Mouse (Mus musculus) T-cell, adult 2 months (primary cell): ENCODE results near the gene Ptpn11.

ENCODE experiments used
- DNase-seq: peaks from one replicate; pipeline ENCODE4 v3.0.0; 2022; ENCODE audit warnings: low spot score

Ptpn11 gene

DNA sequence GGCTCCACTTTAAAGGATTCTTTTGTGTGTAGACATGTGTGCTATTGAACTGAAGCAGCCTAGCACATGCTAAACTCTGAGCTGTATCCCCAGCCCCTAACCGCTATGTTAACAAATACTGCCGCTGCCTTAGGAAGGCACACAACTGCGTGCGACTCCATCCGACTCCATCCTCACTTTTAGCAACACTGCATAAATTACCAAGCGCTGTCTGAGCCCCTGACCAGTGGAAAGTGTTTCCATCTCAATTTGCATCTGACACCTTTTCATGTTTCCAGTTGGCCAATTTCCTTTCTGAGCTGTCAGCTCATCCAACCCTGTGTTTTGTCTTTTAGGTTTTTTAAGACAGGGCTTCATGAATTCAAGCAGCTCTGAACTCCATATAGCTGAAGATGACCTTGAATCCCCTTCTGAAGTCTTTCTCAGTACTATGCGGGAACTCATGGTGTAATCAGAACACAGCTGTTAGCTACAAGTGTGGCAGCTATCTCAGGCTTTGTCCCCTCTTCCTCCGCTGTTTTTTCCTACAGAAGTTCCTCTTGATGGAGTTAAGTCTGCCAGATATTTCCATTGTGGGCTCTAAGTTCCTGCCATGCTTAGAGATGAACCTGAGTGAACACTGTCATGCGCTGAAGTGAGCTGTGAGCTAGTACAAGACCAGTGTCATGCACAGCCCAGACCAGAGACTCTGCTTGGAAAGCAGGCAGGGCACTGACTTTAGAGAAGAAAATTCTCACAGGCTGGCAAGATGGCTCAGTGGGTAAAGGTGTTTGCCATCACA, 11.9 kb downstream of the Ptpn11 start:
- DNase-seq: no peak

DNA sequence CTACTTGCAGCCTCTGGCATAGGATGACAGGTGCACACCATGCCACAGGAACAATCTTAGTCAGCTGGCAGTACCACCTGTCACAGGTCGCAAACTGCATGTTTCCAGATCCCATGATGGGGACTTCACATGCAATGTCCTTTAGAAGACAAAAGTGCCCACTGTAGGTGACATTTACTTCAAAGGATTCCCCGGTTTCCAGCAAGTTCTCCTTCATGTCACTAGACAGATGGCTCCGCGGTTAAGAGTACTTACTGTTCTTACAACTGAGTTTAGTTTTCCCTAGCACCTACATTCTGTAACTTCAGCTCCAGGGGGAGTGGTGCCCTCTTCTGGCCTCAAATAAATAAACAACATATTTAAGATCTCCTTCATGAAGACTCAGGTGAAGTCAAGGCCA, 18.4 kb downstream of the Ptpn11 start:
- DNase-seq: peak; percentile 3

DNA sequence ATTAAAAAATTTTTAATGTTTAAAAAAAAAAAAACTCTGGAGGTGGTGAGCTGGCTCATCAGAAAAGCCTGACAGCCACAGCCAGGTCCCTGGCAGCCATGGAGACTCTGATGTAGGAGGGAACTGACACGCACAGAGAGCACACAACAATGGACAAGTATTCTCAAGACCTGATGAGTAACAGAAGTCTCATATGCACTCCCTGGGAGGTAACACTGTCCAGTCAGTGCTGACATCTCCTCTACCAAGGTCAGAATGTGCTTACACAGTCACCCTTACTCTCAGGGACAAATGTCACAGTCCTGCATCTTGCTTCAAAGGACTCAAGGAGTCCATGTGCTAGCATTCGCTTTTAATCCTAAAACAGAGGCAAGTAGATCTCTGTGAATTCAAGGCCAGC, 21.6 kb downstream of the Ptpn11 start:
- no peak for DNase-seq

DNA sequence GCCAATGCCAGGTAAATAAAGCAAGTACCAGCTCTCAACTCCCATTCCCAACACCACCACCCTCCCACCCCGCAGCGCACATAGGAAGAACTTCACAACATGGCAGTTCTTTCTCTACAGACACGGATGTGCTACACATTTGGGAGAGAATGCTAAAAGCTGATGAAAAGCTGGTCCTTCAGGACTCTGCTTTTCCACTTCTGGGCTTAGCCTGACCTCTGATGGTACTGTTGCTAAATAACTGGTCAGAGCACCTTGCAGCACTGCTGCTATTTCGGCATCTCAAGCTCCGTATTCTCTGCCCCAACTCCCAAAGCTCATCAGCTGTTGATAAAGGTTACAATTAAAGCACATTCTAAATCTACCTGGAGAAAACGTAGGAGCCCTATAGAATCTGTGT, 24.3 kb downstream of the Ptpn11 start:
- DNase-seq: no peak

DNA sequence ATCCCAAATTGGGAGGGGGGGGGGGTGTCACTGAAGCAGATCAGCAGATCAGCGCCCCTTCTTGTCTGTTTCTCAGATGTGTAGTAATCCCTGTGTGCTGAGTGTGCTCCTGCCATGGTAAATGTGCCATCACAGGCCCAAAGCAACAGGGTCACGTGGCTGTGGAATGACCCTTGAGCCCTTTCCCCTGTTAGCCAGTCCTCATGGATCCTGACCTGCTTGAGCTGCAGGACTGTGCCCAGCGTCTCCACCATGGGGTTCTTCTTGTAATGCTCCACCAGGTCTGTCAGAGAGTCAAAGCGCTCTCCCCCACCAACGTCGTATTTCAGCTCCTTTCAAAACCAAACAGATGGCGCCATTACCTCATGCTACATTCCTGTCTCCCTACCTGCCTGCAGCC, 28.3 kb downstream of the Ptpn11 start:
- no peak for DNase-seq

DNA sequence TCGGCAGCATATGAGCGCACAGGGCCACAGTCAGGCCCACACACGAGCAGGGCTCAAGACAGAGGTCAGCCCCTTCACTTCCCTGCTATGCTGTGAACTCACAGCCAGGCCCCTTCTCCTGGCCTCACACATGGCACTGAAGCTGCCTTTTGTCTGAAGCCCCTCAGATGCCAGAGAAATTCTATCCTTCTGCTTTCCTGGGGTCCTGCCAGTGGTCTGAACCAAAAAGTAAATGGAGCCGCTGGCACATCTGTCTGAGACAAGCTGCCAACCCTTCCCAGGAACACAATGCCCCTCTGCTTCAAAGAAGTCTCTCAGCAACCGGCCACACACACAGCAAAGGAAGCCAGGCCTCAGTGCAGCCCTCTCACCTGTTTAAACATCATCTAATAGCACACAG, 28.9 kb downstream of the Ptpn11 start:
- no peak for DNase-seq

DNA sequence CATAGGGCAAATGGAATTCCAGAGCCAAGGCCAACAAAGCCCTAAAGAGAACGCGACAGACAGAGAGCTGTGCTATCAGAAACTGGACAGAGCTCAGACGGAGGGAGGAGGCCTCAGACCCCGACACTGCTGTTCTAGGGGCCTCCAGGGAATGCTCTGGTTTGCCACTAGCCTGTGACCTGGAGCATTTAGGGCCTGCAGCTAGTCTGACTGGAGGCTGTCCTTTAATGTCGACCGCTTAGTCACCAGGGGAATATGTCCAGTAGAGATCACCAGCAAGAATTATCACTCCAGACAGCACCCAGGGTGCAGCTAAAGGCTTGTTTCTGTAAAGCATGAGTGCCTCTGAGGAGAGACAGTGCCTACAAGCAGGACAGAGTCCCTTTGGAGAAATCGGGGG, 32.2 kb downstream of the Ptpn11 start:
- DNase-seq: no peak

DNA sequence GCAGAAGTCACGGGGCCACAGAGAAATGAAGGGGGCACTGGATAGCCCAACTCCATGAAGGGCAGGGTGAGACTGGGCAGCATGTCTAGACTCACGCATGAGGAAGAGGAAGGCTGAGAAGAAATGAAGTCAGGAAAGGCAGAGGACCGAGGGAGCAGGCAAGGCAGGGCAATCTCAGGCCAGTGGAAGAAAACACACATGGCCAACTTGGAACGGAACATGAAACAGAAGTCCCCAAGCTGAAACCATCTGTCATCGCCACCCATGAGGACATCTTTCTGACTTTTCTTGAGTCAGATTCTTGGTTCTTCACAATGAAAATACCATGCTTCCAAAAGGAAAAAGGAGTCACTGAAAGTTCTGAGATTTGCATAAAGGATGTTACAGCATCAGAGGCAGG, 33.7 kb downstream of the Ptpn11 start:
- DNase-seq: no peak

DNA sequence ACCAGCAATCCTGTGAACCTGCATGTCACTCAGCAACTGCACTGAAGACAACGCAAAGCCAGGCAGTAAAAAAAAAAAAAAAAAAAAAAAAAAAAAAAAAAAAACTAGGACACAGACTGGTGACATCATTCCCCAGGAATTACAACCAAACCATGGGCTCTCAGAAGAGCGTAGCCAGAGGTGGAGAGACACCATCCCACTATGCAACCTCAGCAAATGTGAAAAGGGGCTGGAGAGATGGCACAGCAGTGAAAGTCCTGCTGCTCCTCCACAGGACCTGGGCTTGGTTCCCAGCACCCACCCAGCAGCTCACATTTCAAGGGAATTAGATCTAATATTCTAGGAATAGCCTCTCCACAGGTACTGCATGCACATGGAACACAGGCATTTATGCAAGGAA, 34.2 kb downstream of the Ptpn11 start:
- no peak for DNase-seq

DNA sequence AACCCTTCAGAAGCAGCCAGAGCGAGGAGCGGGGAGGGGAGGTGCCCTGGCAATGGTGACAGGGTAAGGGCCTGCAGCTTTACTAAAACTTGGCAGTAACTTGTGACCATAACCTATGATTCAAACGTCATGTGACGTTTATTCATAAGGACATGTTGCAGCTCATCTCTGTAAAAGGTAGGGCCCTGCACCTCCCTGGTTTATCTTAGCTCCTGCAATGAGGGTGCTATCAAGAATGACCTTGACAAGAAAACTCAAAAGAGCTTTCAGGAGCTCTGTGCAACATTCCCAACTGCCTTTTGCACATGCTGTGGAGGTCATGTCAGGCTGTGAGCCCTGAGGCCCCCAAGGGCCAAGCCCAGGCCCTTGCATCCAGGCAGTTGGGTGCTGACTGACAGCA, 35.1 kb downstream of the Ptpn11 start:
- DNase-seq: no peak

DNA sequence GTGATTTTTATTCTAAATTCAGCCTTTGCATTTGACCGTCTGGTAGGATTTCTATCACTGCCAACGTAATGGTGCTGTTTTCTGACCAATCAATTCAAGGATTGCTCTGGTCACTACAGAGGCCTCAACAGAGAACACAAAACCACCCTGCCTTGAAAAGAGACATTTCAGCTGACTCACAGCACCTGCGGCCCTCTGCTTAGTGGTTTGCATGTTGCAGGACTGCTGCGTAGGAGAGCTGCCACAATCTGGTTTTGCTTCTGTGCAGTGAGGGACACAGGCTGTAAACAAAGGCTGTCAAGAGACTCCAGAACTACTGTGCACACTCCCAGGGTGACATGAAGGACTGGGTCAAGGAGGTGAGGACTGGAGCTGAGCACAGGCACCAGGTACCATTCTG, 40.5 kb downstream of the Ptpn11 start:
- no peak for DNase-seq

DNA sequence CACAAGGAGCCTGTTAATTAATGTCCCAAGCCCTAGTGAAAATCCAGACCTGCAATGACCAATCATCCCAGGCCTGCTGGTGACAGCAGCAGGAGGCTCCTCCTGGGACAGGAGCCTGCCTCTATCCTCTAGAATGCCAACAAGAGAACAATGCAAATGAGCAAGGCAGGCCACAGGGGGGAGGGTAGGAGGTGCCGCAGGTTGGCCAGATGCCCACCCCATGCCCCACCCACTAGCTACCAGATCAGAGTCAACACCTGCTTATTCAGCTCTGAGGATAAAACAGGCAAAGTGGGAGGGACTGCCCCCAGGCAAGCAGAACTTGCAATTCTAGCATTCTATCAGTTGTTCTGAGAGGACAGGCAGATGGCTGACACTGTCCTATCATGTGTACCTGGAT, 42.0 kb downstream of the Ptpn11 start:
- DNase-seq: no peak

DNA sequence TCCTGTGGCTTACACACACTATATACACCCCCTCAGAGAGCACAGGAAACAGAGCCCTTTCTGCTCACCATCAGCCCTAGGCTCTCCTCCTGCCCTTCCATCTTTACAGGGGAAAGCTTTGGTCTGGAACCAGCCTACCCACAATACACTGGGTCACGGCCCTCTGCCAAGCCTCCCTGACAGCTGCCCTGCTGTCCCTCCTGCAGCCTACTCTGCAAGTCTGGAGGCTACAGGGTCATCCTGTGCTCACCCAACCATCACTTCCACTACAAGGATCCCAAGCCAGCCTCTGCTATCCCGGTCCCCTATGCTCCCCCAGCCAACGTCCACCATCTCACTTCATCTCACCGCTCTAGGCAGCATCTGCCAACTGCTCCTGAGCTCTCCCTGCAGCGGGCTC, 44.9 kb downstream of the Ptpn11 start:
- no peak for DNase-seq

DNA sequence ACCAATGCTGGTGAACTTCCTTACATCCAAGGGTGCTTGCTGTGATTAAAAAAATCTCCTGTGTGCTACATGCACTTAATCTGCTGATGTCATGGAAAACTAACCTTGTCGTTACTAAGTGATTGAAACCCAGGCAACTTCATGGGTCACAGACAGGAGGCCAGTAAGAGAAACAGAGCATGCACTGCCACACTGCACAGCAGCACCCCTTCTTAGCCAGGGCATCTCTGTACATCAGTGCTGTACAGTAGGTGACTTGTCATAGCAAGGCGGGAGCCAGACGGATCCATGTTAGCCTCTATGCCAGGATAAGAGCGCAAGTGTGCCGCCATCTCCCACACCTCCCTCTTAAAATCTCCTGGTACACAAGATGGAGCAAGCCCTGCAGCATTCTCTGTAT, 45.6 kb downstream of the Ptpn11 start:
- no peak for DNase-seq

DNA sequence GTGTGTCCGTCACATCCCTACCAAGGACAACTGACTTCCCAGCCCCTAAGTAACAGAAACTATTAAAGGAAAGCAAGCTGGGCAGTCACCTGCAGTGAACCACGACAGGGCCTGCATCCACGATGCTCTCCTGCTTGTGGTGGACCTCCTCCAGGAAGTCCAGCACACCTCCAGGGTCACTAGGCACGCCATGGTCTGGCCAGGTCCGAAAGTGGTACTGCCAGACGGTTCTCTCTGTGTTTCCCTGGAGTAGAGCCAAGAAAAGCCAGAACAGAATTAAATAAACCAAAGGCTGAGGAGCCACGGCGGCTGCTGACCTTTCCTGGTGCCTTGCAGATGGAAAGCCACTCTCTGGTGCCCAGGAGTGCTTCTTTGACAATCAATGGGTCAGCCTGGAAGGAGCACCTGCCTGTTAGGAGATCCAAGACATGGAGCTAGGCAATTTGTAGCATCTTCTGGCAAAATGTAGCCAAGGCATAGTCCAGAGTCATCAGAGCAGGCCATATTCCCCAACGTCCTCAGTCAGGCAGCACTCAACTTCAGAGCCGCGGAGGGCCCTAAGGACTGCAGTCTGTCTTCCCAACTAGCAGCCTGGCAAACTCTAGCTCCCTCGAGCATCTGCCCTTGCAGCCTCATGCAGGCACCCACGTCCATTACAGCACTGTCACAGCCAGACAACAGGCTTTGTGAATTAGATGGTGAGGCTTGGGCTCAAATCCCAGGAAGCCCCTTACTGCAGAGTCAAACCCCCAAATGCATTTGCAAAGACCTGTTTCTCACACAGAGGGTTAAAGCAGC, 46.6 kb downstream of the Ptpn11 start:
- DNase-seq: no peak

DNA sequence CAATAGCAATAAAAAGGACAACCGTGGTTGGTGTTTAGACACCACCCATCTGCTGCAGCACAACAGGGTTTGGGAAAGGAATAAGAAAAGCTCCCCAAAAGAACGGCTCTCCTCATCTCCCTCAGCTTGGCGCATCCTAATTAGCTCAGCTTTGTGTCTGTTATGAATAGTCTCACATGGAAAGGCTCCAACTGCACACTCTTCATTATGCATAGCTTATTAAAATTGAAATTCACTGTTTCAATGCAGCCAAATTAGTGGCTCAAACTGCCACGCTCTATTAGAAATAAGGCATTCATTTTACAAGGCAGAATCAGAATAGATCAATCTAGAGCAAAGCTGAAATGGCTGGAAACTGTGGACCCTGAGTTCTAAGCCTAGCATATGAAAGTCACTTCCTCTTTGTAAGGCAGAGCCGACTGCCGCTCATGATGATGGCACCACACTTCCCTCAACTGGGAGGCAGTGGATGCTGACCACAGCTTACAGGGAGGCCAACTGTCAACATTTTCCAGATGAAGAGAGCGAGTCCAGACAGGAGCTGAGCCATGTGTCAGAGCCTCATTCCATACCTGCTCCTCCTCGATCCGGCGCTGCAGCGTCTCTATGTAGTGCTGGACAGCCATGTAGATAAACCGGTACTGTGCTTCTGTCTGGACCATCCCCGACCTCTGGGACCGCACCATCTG, 48.6 kb downstream of the Ptpn11 start:
- no peak for DNase-seq

DNA sequence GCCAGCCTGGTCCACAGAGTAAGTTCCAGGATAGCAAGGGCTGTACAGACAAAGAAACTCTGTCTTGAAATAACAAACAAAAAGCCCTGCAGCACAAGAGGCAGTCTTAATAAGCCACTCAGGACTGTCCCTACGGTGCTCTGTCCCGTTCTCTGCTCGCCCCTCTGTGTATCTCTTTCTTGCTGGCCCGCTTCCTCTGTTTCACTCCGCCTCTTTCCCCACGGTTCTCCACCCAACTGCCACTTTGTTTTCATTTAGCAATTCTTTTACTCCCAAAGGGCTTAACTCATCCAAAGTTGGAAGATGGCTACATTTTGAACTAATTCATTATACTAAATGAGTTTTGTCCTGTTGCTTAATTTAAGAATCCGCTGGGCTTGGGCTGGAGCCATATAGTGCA, 50.9 kb downstream of the Ptpn11 start:
- DNase-seq: no peak

DNA sequence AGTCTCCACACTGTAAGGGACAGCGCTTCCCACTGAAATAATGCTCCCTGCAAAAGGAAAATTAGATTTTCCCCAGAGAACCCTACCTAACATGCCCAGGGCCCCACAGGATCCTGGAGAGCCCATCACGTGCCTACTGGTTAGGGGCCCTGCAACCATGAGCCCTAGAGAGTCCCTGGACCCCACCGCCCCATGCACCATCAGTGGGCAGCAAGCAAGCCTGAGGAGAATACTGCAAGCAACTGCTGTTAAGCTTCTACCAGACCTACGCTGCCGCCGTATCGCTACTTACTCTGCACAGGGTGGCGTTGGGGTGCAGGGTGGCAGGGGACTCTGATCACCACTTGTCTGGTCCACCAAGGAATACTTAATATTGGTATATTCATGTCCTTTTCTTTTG, 54.1 kb downstream of the Ptpn11 start:
- DNase-seq: no peak

DNA sequence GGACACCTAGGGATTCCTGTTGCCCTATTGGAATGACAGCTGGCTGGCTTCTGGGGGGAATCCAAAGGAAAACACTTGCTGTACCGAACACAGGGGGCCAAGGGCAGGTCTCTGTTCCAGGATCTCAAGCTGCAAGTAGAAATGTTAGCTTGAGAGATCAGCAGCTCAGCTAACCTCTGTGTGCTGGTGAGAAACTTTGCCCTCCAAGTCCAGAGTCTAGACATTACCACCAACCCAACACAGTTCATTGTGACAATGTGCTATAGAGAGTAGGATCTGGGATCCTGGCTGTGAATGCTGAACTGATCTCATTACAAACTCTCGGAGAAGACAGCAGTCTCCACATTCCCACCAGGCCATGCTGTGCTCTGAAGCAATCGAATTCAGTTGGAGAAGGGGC, 59.4 kb downstream of the Ptpn11 start:
- DNase-seq: no peak

DNA sequence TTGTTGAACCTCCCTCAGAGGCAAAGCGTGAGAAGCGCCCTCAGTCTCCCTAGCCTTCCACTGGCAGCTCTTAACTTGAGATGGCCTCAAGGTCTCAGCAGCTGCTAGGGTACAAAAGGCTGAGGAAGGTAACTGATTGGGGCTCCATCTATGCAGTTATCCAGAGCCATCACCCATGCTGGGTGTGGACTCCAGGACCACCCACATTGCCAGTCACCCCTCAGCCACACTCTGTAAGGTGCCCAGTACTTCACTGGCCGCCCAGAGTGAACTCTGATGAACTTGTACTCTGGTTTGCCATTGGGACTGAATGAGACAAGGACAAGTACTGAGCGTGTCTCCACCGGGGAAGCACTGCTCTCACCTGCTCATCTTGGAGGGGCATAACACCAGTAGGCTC, 61.9 kb downstream of the Ptpn11 start:
- DNase-seq: no peak

DNA sequence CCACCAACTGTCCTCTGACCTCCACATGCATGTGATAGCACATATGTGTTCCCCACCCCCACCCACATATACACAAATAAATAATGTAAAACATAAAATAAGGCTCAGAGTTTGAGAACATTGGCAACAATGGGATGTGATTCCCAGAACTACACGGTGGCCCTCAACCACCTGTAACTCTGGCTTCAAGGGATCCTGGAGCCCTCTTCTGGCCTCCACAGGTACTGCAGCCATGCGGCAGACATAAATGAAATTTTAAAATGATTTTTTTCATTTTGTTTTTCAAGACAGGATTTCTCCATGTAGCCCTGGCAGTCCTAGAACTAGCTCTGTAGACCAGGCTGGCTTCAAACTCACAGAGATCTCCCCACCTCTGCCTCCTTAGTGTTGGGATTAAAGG, 65.1 kb downstream of the Ptpn11 start:
- DNase-seq: no peak

DNA sequence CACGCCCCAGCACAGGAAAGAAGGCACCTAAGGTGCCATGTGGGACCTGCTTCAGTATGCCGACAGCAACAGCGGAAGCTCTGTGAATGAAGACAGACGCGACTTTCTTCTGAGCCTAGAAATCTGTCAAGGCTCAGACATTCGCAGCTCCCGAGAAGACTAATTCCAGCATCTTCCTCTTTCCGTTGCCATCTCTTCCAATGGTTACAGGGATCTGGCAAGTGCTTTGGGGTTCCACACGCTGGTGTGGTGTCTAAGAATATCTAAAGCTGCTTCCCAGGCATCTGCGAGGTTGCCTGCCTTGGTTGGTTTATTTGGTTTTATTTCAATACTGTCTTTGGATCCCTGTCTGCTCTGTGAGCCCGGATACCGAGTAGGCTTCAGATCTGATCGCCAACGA, 65.6 kb downstream of the Ptpn11 start:
- DNase-seq: no peak
